Mouse (Mus musculus) erythroblast, embryonic 14.5 days (primary cell): Measurements from ENCODE around the gene Prkn. TPM values are rescaled to one million over a fixed set of nuclear protein-coding genes. Genes with fewer than 3 reads are reported as not detected.

Experiments used
- H3K27me3 ChIP-seq: 2 replicates; pipeline ENCODE4 v1.6.1; 2012; ENCODE audit warnings: inconsistent platforms; ENCODE audit not compliant: control insufficient read depth
- H3K36me3 ChIP-seq: 2 replicates; pipeline ENCODE4 v1.6.1; 2012; ENCODE audit warnings: mild to moderate bottlenecking, inconsistent platforms; ENCODE audit not compliant: control insufficient read depth
- H3K4me1 ChIP-seq: 2 replicates; pipeline ENCODE4 v1.6.1; 2012; ENCODE audit warnings: inconsistent platforms; ENCODE audit not compliant: control insufficient read depth
- H3K4me3 ChIP-seq: replicated peaks from 2 replicates; pipeline ENCODE3; 2012; ENCODE audit warnings: moderate library complexity, mild to moderate bottlenecking, inconsistent platforms
- H3K9me3 ChIP-seq: 2 replicates; pipeline ENCODE4 v1.6.1; 2012; ENCODE audit warnings: low read length, inconsistent platforms, mixed read lengths; ENCODE audit not compliant: control insufficient read depth
- GATA1 ChIP-seq: IDR thresholded peaks from 2 replicates; pipeline ENCODE4 v1.6.1; 2012; ENCODE audit warnings: low read length, inconsistent platforms, mixed read lengths
- TAL1 ChIP-seq: IDR thresholded peaks from 3 replicates; pipeline ENCODE4 v1.6.1; 2012; ENCODE audit warnings: low read length, inconsistent platforms, mixed read lengths
- polyA plus RNA-seq: library from polyadenylated mRNA; stranded (reverse); fragments of >175 nt; gene quantifications from 2 replicates; pipeline ENCODE4 v1.2.3, GENCODE M21; 2012

The Prkn gene
- polyA plus RNA-seq, 1 experiment: not detected

- Histone ChIP-seq H3K4me3 (no peak overlapping the region), H3K4me1 (no peaks in the 10 kb centered on the region), H3K27me3 (no peaks in the 10 kb centered on the region), H3K9me3 (no peaks in the 10 kb centered on the region), H3K36me3 (no peaks in the 10 kb centered on the region)
- no peak for TF ChIP-seq GATA1
- no peak for TF ChIP-seq TAL1
These were observed 479.6 kb downstream of the Prkn start for GRCm38 (mm10) chr17:11319666-11320360.

- H3K36me3 ChIP-seq: no peaks in the 10 kb centered on the region
- no peaks in the 10 kb centered on the region for H3K27me3 ChIP-seq
- no peaks in the 10 kb centered on the region for H3K4me1 ChIP-seq
- TF ChIP-seq GATA1 (no peak), TAL1 (no peak)
- no peak overlapping the region for H3K4me3 ChIP-seq
- no peaks in the 10 kb centered on the region for H3K9me3 ChIP-seq
These were observed 491.9 kb downstream of the Prkn start for GRCm38 (mm10) chr17:11332081-11332480.

- TF ChIP-seq TAL1: no peak
- TF ChIP-seq GATA1: no peak
- H3K4me1 ChIP-seq: no peaks in the 10 kb centered on the region
- H3K27me3 ChIP-seq: no peaks in the 10 kb centered on the region
- H3K9me3 ChIP-seq: no peaks in the 10 kb centered on the region
- no peaks in the 10 kb centered on the region for H3K36me3 ChIP-seq
- no peak overlapping the region for H3K4me3 ChIP-seq
These were observed 493.6 kb downstream of the Prkn start for GRCm38 (mm10) chr17:11333741-11334140.

- no peaks in the 10 kb centered on the region for H3K36me3 ChIP-seq
- no peaks in the 10 kb centered on the region for H3K9me3 ChIP-seq
- TF ChIP-seq GATA1 (no peak), TAL1 (no peak)
- no peaks in the 10 kb centered on the region for H3K27me3 ChIP-seq
- no peak overlapping the region for H3K4me3 ChIP-seq
- no peaks in the 10 kb centered on the region for H3K4me1 ChIP-seq
These were observed 496.0 kb downstream of the Prkn start for GRCm38 (mm10) chr17:11336156-11336555.

DNA sequence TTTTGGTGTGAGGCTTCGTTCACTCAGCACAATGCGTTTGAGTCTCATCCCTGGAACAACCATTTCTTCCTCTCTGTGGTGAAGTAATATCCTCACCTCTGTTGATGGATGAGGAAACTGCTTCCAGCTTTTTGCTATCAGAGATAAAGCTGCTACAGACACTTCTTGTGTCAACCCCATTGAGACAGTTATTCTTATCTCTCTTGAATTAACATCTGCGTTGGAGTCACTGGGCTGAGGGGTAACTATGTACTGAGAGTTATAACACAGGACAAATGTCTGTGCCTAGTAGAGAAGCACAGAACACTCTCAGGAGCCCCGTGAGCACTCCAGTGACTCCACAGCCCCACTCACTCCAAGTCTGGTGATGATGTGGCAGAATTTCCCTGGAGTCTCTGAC lies 500.2 kb downstream of the Prkn start:
- Histone ChIP-seq H3K27me3 (no peaks in the 10 kb centered on the region), H3K9me3 (no peaks in the 10 kb centered on the region), H3K36me3 (no peaks in the 10 kb centered on the region), H3K4me3 (no peak overlapping the region), H3K4me1 (no peaks in the 10 kb centered on the region)
- TF ChIP-seq GATA1 (no peak), TAL1 (no peak)

GRCm38 (mm10) chr17:11346310-11346709 lies 506.1 kb downstream of the Prkn start:
- Histone ChIP-seq H3K4me1 (no peaks in the 10 kb centered on the region), H3K27me3 (no peaks in the 10 kb centered on the region), H3K9me3 (no peaks in the 10 kb centered on the region), H3K36me3 (no peaks in the 10 kb centered on the region), H3K4me3 (no peak overlapping the region)
- TF ChIP-seq GATA1: no peak
- TF ChIP-seq TAL1: no peak

DNA sequence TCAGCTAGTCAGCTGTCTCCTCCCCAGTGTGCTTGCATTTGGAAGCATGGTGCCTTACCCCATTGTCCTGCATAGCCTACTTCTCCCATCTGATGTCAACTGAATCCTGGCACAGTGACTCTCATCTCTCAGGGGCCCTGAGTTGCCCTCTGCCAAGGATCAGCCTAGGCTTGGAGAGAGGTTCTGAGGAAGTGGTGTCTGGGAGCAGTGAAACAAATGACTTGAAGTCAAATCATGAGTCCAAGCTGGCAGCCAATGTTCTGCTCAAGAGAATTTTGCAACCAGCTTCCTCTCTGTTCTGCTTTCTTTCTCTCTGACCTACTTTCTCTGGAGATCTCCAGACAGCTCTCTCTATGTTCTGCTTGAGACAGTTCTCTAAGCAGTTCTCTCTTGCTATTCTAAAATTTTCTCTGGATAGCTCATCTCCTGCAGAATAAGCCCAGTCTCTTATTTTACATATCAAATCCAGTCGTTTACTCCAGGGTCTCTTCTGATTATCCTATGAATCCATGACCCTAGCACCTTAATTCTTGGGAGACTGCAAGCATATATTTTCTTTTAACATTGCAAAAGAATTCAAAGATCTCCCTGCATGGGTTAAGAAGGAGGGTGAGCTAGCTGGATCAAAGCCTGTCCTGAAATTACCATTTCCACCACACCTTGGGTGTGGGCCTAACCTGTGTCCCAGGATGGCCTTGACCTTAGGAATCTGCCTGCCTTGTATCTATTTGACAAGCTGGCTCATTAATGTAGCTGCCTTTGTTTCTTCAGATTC lies 512.8 kb downstream of the Prkn start:
- Histone ChIP-seq H3K4me3 (no peak overlapping the region), H3K4me1 (no peaks in the 10 kb centered on the region)

DNA sequence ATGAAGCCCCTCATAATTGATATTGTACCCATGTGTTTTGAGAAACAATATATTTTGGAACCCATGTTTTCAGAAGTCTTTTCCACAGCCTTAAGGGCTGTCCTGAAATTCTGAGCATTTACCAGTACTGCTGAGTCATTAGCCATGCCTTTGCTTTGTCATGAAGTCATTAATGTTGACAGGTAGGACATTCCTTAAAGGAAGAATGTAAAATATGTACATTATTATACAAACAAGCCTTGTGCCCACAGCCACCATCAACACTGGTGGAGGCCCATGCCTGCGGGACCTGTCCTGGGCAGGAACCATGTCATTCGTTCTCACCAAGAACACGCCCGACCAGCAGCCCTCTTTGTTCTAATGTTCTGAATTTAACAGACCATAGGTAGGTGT lies 513.4 kb downstream of the Prkn start:
- Histone ChIP-seq H3K36me3 (no peaks in the 10 kb centered on the region), H3K27me3 (no peaks in the 10 kb centered on the region), H3K4me3 (no peak overlapping the region), H3K9me3 (no peaks in the 10 kb centered on the region), H3K4me1 (no peaks in the 10 kb centered on the region)
- TF ChIP-seq GATA1: no peak
- no peak for TF ChIP-seq TAL1

More for the DNA sequence above, 512.8 kb downstream of the Prkn start:
- Histone ChIP-seq H3K36me3 (no peaks in the 10 kb centered on the region), H3K27me3 (no peaks in the 10 kb centered on the region), H3K9me3 (no peaks in the 10 kb centered on the region)
- TF ChIP-seq TAL1 (no peak), GATA1 (no peak)

- Histone ChIP-seq H3K4me3 (no peak overlapping the region), H3K9me3 (no peaks in the 10 kb centered on the region), H3K4me1 (no peaks in the 10 kb centered on the region), H3K36me3 (no peaks in the 10 kb centered on the region), H3K27me3 (no peaks in the 10 kb centered on the region)
- TF ChIP-seq GATA1 (no peak), TAL1 (no peak)
These were observed 514.2 kb downstream of the Prkn start for GRCm38 (mm10) chr17:11354348-11354747.
